ENCODE assay signal across 8 mouse cellular contexts in genomic region chr11:73024236-73024904, GRCm38 (mm10). TPM values are rescaled to one million over a fixed set of nuclear protein-coding genes. Genes with fewer than 3 reads are reported as not detected.
DNase-seq lines count a peak whose midpoint lies in the region; ATAC-seq and TF ChIP-seq lines count a peak whose summit lies in the region.

No protein-coding gene starts in this region.

- H3K9me3 ChIP-seq in liver, postnatal 0 days (ENCODE audit: low read length) = no peaks in the 10 kb centered on the region
- H3K9me3 ChIP-seq in forebrain, embryonic 13.5 days (replicated peaks) = no peaks in the 10 kb centered on the region

- H3K4me3 ChIP-seq in liver, postnatal 0 days (ENCODE audit: low read depth, low read length) = no peak overlapping the region
- no peak overlapping the region for H3K4me3 ChIP-seq in spleen, adult 2 months (ENCODE audit: extremely low read depth, insufficient read depth, insufficient read length)
- H3K4me3 ChIP-seq in forebrain, embryonic 13.5 days = no peak overlapping the region
- H3K4me3 ChIP-seq in thymus, adult 2 months (ENCODE audit: control insufficient read depth, insufficient read depth, low read length) = no peak overlapping the region

- H3K4me1 ChIP-seq in liver, postnatal 0 days (ENCODE audit: insufficient read depth) = peaks cover 22% of the 10 kb centered on the region
- H3K4me1 ChIP-seq in spleen, adult 2 months (ENCODE audit: control insufficient read depth, insufficient read depth, insufficient read length) = peaks cover 28% of the 10 kb centered on the region
- H3K4me1 ChIP-seq in forebrain, embryonic 13.5 days = peaks cover 10% of the 10 kb centered on the region
- H3K4me1 ChIP-seq in thymus, adult 2 months (replicated peaks; ENCODE audit: control insufficient read depth, insufficient read depth, low read length) = peaks cover 35% of the 10 kb centered on the region

- no peaks in the 10 kb centered on the region for H3K36me3 ChIP-seq in liver, postnatal 0 days (replicated peaks; ENCODE audit: insufficient read depth, low read length)
- no peaks in the 10 kb centered on the region for H3K36me3 ChIP-seq in spleen, adult 2 months (ENCODE audit: control insufficient read depth, insufficient read depth, low read length)
- H3K36me3 ChIP-seq in forebrain, embryonic 13.5 days (ENCODE audit: poor library complexity, severe bottlenecking) = no peaks in the 10 kb centered on the region
- peaks cover 14% of the 10 kb centered on the region; the same call in 1 of the 2 replicates for H3K36me3 ChIP-seq in thymus, adult 2 months (ENCODE audit: control insufficient read depth, insufficient read depth, low read length)

- H3K27me3 ChIP-seq in liver, postnatal 0 days (ENCODE audit: insufficient read depth, low read length) = peaks cover 10% of the 10 kb centered on the region
- no peaks in the 10 kb centered on the region; the same call in 1 of the 2 replicates for H3K27me3 ChIP-seq in spleen, adult 2 months (ENCODE audit: control insufficient read depth, insufficient read depth, low read length)
- H3K27me3 ChIP-seq in forebrain, embryonic 13.5 days = peaks cover 25% of the 10 kb centered on the region
- H3K27me3 ChIP-seq in thymus, adult 2 months (ENCODE audit: control insufficient read depth, insufficient read depth, low read length) = no peaks in the 10 kb centered on the region

- 0 out of 2 replicates have a peak, but pooled peaks have one; percentile 17 for TF ChIP-seq EP300 in liver, postnatal 0 days (IDR thresholded peaks at IDR 0.05; ENCODE audit: low read depth)

- H3K9ac ChIP-seq in liver, postnatal 0 days (replicated peaks) = no peak overlapping the region
- H3K9ac ChIP-seq in forebrain, embryonic 13.5 days = no peak overlapping the region

- no peak for TF ChIP-seq POLR2A in spleen, adult 2 months (IDR thresholded peaks at IDR 0.05; ENCODE audit: low read depth, low read length)
- TF ChIP-seq POLR2A in thymus, adult 2 months (IDR thresholded peaks at IDR 0.05; ENCODE audit: control insufficient read depth, extremely low read depth, insufficient read depth, low read length, poor library complexity) = no peak

- peak overlapping the region; percentile 56 for H3K4me2 ChIP-seq in liver, postnatal 0 days (ENCODE audit: low read depth, low read length)
- H3K4me2 ChIP-seq in forebrain, embryonic 13.5 days = no peak overlapping the region

- TF ChIP-seq CTCF in liver, postnatal 0 days (IDR thresholded peaks at IDR 0.05; ENCODE audit: low read depth) = no peak
- TF ChIP-seq CTCF in spleen, adult 2 months (IDR thresholded peaks at IDR 0.05; ENCODE audit: extremely low read depth, insufficient read depth, insufficient read length, insufficient replicate concordance) = no peak
- TF ChIP-seq CTCF in thymus, adult 2 months (IDR thresholded peaks at IDR 0.05; ENCODE audit: borderline replicate concordance, control insufficient read depth, extremely low read depth, insufficient read depth, low read length, poor library complexity) = no peak

- ATAC-seq in CD4-positive, CD25-positive, alpha-beta regulatory T cell, adult 4 months = peak; percentile 37
- peak; percentile 91 to 93 for ATAC-seq in hematopoietic stem cell, adult 5-6 weeks (replicated peaks in 1 of 2; ENCODE audit: insufficient read depth in 1 of 2, low FRiP score in 2 of 2, low TSS enrichment in 1 of 2, low read depth in 1 of 2, poor library complexity in 2 of 2, severe bottlenecking in 2 of 2)
- peak; percentile 82 for ATAC-seq in liver, postnatal 0 days
- no peak for ATAC-seq in forebrain, embryonic 13.5 days

- WGBS in liver, postnatal 0 days (ENCODE audit: insufficient replicate concordance) = 24% methylated on average over 7 of the region's 7 CpGs
- WGBS in spleen, adult 2 months = 11% methylated on average over 7 of the region's 7 CpGs
- 73% methylated on average over 7 of the region's 7 CpGs for WGBS in forebrain, embryonic 13.5 days
- WGBS in thymus, adult 2 months = 28% methylated on average over 7 of the region's 7 CpGs

- DNase-seq in 3134 (ENCODE audit: extremely low read depth, insufficient read length, low spot score) = peak; percentile 32
- peak; percentile 80 for DNase-seq in liver, postnatal 0 days
- peak; percentile 68 to 74 for DNase-seq in spleen, adult 2 months (ENCODE audit: low read depth in 1 of 2, low spot score in 2 of 2)
- no peak for DNase-seq in cerebellum, adult 9-10 months
- no peak for DNase-seq in thymus, adult 2 months

- peak overlapping the region; percentile 55 for H3K27ac ChIP-seq in liver, postnatal 0 days (ENCODE audit: low read depth)
- 0 out of 2 replicates have a peak overlapping the region, but pooled peaks have one; percentile 4 for H3K27ac ChIP-seq in spleen, adult 2 months (ENCODE audit: insufficient read depth, low read length)
- no peak overlapping the region; the same call in 1 of the 2 replicates for H3K27ac ChIP-seq in forebrain, embryonic 13.5 days
- H3K27ac ChIP-seq in thymus, adult 2 months (ENCODE audit: control insufficient read depth, insufficient read depth, low read length) = no peak overlapping the region

RNA-seq across cellular contexts. Expression of gene Camkk1, which starts 5.6 kb away (rescaled TPM):
- 1 to 10 TPM; 2.3 to 5.8 TPM for polyA plus RNA-seq in CD4-positive, CD25-positive, alpha-beta regulatory T cell, adult 4 months (2017; shearing (Covaris generic))
- total RNA-seq in hematopoietic stem cell, adult 5-6 weeks (2017) = 5.1 and 8.4 TPM in 2 replicates
- 0.76 and 0.78 TPM in 2 replicates for polyA plus RNA-seq in liver, postnatal 0 days (2015; fragmentation: Nextera tagmentation; extraction: Ambion mirVana)
- 2.2 and 2.4 TPM in 2 replicates for polyA plus RNA-seq in spleen, adult 2 months (2012; rRNA removed)
- 10.3 and 11.8 TPM in 2 replicates for polyA plus RNA-seq in forebrain, embryonic 13.5 days (2015; fragmentation: Nextera tagmentation; extraction: Ambion mirVana)
- 35.4 and 40.0 TPM in 2 replicates for polyA plus RNA-seq in thymus, adult 2 months (2012; rRNA removed)

RNA-seq across cellular contexts. Expression of gene Ncbp3, which starts 23.2 kb away (rescaled TPM):
- polyA plus RNA-seq in CD4-positive, CD25-positive, alpha-beta regulatory T cell, adult 4 months (2017; shearing (Covaris generic)) = 10 to 100 TPM; 17.1 to 21.5 TPM
- 14.4 and 15.8 TPM in 2 replicates for total RNA-seq in hematopoietic stem cell, adult 5-6 weeks (2017)
- polyA plus RNA-seq in liver, postnatal 0 days (2015; fragmentation: Nextera tagmentation; extraction: Ambion mirVana) = 2.7 TPM in 2 replicates
- polyA plus RNA-seq in spleen, adult 2 months (2012; rRNA removed) = 1.8 and 2.0 TPM in 2 replicates
- polyA plus RNA-seq in forebrain, embryonic 13.5 days (2015; fragmentation: Nextera tagmentation; extraction: Ambion mirVana) = 12.8 and 13.4 TPM in 2 replicates
- polyA plus RNA-seq in thymus, adult 2 months (2012; rRNA removed) = 6.5 and 7.0 TPM in 2 replicates

RNA-seq across cellular contexts. Expression of gene P2rx1, which starts 25.5 kb away (rescaled TPM):
- under 1 TPM in 1 of 2 experiments, not detected in 1; 0.39 TPM for polyA plus RNA-seq in CD4-positive, CD25-positive, alpha-beta regulatory T cell, adult 4 months (2017; shearing (Covaris generic))
- total RNA-seq in hematopoietic stem cell, adult 5-6 weeks (2017) = 11.3 and 12.7 TPM in 2 replicates
- polyA plus RNA-seq in liver, postnatal 0 days (2015; fragmentation: Nextera tagmentation; extraction: Ambion mirVana) = 7.0 and 7.9 TPM in 2 replicates
- polyA plus RNA-seq in spleen, adult 2 months (2012; rRNA removed) = 14.3 and 16.3 TPM in 2 replicates
- 0.25 and 0.46 TPM in 2 replicates for polyA plus RNA-seq in forebrain, embryonic 13.5 days (2015; fragmentation: Nextera tagmentation; extraction: Ambion mirVana)
- polyA plus RNA-seq in thymus, adult 2 months (2012; rRNA removed) = 82.6 and 103 TPM in 2 replicates

Comparison
In these comparisons a context has a peak if more than half of its experiments do, and no peak if none do; other contexts are left out.
1. DNase-seq: peak in 3134 (single experiment), liver, postnatal 0 days (single experiment) and spleen, adult 2 months (2 of 2); none in cerebellum, adult 9-10 months (single experiment) and thymus, adult 2 months (single experiment).
2. H3K27ac ChIP-seq: peak in liver, postnatal 0 days (single experiment) and spleen, adult 2 months (single experiment); none in forebrain, embryonic 13.5 days (single experiment) and thymus, adult 2 months (single experiment).